Mouse (Mus musculus) olfactory bulb, adult 2 months (tissue): Measurements from ENCODE around the gene Ugt1a1.

Source experiments
- CTCF ChIP-seq: fragments of 200-500 bp; IDR thresholded peaks from 2 replicates; pipeline ENCODE4 v1.5.1; 2012; ENCODE audit warnings: low read depth, mild to moderate bottlenecking, low read length, moderate library complexity; ENCODE audit not compliant: insufficient read depth
- POLR2A ChIP-seq: fragments of 200-500 bp; IDR thresholded peaks from 2 replicates; pipeline ENCODE4 v1.6.1; 2012; ENCODE audit warnings: mild to moderate bottlenecking, low read depth, low read length, moderate library complexity; ENCODE audit not compliant: insufficient read depth

DNA sequence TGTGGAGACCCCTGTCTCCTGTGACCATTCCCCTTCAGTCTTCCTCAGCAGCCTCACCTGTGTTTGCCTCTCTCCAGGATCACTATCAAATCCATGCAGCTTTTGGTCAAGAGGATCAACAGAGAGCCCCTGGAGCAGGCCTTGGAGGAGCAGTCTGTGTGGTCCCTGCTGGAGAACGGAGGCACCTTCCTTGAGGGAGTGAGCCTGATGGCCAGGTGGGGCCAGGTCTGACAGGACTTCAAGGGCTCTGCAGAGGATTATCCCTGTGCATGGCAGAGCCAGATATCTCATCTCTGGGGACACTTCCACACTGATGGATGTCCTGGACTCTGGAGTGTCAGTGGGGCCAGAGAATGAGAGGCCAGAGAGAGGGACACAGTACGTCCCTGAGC, 43.7 kb downstream of the Ugt1a1 start:
- TF ChIP-seq CTCF = no peak
- no peak for TF ChIP-seq POLR2A
